Mouse (Mus musculus): ENCODE measurements around the gene Ets1.

Gene Ets1

GRCm38 (mm10) chr9:32616516-32617429 is 19.2 kb upstream of the Ets1 start:
- no peak for DNase-seq

DNA sequence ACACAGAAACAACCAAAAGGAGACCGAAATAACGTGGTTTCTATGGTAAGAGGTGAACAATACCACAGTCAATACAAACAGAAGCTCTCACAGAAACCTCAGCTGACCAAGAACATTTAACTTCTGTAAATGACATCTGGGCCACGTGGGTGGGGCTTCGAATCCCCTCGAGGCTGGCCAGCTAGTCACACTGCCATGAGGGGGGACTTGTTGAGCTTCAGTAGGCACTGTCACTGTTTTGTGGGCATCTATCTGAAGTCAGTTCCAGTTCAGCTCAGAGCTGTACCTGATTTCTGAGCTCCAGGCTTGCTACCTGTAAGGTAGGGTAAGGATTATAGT is 18.6 kb upstream of the Ets1 start:
- no peak for DNase-seq

DNA sequence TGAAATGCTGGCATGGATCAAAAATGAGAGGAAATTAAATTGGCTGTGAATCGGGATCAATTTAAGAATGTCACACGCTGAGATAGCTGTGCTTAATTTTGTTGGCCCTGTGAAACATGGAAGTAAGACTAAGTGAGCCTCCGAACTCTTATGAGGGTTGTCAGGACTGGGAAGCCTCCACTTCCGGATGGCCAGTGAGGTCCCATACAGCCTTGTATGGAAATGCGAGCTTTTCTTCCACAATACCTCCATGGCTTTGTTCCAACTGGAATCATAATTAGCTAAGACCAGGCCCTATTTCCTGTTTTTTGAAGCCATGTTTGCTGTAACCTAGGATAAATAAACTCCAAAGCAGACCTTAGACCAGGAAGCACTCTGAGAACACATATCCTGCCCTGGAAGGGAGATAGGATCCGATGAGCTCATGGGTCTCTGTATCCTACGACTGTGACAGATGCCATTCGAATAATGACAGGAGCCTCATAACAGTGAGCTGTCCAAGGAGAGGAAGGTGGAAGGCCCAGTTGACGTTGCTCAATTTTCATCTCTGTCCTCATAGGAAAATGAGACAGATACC is 17.4 kb upstream of the Ets1 start:
- no peak for DNase-seq

DNA sequence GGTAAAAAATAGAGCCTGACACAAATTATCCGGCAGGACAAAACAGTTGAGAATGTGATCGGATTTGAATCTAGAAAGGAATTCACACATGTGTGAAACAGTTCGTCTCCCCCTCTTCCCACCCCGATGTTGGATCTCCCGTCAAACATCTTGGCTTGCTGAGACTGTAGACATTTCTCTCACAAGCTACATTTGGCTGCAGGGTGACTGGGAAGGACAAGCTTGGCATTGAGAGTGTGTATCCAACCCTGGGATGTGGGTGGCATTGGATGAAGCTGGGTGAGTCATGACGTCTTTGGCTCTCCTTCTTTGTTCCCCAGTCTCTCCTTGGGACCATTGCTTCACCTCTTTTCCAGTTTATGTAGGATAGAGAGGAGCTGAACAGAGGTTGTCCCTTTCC is 16.4 kb upstream of the Ets1 start:
- no peak for DNase-seq

- no peak for DNase-seq
Observed at GRCm38 (mm10) chr9:32620446-32620845, 15.6 kb upstream of the Ets1 start.

DNA sequence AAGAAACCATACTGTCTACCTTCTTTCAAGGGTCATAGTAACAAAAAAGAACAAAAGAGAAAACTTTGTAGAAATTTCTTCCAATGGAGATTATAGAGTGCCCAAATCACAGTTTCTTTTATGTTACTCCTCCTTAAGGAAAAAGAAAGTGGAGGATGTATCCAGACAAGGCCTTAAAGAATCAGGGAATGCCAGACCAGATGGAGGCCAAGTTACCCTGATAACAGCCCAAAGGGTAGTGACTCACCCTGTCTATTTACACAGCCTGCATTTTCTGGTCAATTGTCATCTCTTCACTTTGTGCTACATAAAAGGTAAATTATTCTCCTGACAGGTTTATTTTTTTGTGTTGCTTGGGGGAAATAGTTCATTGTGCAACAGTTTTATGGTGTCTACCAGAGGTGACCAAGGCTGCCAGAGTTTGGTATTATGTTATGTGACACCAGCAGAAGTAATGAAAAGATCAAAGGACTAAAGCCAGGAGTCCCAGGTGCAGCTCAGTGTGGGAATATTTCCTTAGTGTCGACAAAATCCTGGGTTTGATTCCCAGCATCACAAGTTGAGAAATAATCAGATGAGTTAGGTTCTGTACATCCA is 6.5 kb upstream of the Ets1 start:
- no peak for DNase-seq

DNA sequence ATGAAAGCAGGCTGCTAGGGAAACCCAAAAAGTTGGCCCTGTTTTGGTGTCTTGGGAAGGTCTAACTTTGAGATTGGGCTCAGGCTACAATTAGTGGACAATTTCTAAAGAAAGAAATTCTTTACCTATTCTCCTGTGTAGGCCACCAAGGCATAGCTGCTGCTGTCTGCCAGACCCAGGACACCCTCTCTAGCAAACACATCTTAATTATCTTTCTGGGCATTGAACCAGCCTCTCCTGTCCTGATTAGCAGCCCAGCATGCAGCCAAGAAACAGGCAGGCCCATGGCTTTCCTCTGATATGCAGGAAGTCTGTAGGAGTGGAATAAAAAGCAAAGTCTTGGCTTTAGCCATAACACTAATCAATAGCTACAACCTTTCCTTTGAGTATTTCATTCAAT is 4.7 kb upstream of the Ets1 start:
- no peak for DNase-seq

GRCm38 (mm10) chr9:32632237-32632636 is 3.8 kb upstream of the Ets1 start:
- DNase-seq = no peak

- no peak for DNase-seq
Observed at GRCm38 (mm10) chr9:32644981-32645380, 9.0 kb downstream of the Ets1 start.

DNA sequence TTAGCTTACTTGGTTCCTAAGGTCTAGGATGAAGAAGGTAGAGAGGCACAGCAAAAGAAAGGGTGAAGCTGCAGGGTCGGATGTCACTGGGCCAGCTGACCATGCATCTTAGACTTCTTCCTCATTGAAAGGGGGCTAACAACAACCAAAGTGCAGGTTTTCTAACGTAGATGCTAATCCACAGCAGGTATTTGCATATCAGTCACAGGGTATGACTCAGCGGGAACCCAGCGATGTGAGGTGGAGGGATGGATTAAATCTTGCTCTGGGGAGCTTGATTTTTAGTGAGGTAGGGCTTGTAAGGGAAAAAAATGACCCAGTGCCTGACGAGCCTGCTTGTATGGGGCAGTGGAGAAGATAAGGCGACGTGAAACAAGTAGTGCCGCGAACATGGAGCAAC is 9.5 kb downstream of the Ets1 start:
- no peak for DNase-seq

GRCm38 (mm10) chr9:32646539-32647258 is 10.7 kb downstream of the Ets1 start:
- DNase-seq = peak; percentile 81

DNA sequence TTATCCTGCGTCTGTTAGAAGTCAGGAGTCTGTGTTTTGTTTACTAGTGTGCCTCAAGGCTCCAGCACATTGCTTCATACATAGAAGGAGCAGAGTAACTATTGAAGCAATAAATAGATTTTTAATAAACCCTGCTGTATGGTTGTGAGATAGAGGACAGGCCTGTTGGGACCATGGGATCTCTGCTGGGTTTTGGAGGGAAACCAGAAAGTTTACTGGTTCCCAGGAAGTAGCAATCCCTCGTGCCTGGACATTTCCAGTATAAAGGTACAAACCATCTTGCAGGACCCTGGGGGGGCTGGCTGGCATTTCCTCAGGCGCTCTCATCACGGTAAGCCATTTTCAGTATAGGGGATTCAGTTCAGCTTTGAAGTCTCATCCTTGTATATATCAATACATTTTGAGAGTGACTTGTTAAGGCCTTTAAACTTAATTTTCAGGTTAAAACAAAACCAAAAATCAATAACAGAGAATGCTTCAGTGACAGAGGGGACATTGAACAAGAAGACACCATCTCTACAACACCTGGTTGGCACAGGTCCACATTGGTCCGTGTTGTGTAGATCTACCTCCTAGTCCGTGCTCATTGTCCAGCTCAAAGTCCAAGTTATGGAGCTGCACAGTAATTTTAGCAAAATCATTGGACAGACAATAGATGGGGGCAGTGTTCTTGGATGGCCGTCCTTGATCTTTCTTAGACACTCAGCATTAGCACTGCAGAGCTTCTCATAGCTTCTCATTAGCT is 11.7 kb downstream of the Ets1 start:
- DNase-seq = no peak

GRCm38 (mm10) chr9:32648286-32648685 is 12.3 kb downstream of the Ets1 start:
- DNase-seq = no peak

DNA sequence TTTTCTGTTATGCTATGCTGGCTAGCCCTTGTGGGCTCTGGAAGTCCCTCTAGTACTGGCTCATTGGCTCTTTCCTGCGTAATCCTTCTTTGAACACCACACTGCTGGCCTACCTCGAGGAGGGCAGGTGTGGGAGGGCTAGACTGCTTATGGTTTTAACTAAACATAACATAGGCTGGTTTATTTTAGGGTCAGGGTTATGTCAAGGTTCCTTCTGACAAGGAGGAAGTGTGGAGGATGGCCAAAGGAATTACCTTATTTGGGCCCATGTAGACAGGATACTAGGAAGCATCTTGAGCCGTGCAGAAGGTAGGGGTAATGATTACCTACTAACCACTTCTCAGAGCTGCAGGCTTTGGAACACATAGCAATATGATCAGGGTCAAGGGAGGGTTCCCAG is 14.7 kb downstream of the Ets1 start:
- no peak for DNase-seq

- DNase-seq = no peak
Observed at GRCm38 (mm10) chr9:32652112-32652511, 16.1 kb downstream of the Ets1 start.

DNA sequence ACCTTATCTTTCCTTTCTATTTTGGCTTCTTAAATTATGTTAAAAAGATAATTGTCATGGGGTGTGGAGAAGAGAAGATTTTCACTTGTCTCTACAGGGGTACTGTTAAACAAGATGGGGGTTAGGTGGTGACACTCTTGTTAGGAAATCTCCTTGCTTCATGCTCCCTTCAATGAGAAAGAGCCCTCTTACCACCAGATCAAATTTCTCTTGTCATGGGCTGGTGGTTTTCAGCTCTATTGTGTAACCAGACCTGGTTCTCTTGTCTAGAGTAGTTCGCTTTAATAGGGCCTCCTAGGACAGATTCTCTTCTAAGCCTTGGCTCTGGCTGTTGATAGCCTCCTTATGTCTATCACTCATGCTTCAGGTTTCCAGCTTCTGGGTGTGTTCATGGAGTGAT is 18.3 kb downstream of the Ets1 start:
- DNase-seq = no peak

GRCm38 (mm10) chr9:32656351-32656844 is 20.4 kb downstream of the Ets1 start:
- DNase-seq = no peak

GRCm38 (mm10) chr9:32657124-32657523 is 21.1 kb downstream of the Ets1 start:
- peak; percentile 80 for DNase-seq

- DNase-seq = no peak
Observed at GRCm38 (mm10) chr9:32660406-32660960, 24.5 kb downstream of the Ets1 start.

DNA sequence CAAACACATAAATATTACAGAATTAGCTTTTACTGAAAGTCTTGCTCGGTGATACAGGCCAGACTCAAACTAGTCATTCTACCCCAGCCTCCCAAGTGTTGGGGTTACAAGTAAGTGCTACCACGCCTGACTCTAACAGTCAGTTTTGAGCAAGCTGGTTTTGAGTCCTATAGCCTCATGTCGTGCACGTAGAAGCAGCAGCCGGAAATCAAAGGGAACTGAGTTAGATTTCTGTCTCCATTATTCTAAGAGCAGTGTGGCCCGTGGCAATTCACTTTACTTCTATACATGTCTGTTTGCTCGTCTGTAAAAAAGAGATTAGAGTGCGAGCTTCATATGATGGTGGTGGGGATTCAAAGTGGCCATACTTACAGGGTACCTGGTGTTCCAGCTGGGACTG is 25.1 kb downstream of the Ets1 start:
- no peak for DNase-seq

GRCm38 (mm10) chr9:32661561-32661960 is 25.5 kb downstream of the Ets1 start:
- no peak for DNase-seq

Measured in kidney, postnatal 10 days (tissue).